Mouse (Mus musculus): Measurements from ENCODE around the gene Itsn2. TPM values are rescaled to one million over a fixed set of nuclear protein-coding genes. Genes with fewer than 3 reads are reported as not detected.
A peak's percentile ranks its signal among the peaks of the same experiment; 100 is the strongest.
"Not testable (repeated sequence)": the region's sequence is repeated elsewhere in the genome, so short reads cannot be mapped to it uniquely, and the experiment has no call there.

Gene Itsn2
- total RNA-seq, 2 experiments from 2014 or later, result 17.4 to 21.0 TPM

DNA sequence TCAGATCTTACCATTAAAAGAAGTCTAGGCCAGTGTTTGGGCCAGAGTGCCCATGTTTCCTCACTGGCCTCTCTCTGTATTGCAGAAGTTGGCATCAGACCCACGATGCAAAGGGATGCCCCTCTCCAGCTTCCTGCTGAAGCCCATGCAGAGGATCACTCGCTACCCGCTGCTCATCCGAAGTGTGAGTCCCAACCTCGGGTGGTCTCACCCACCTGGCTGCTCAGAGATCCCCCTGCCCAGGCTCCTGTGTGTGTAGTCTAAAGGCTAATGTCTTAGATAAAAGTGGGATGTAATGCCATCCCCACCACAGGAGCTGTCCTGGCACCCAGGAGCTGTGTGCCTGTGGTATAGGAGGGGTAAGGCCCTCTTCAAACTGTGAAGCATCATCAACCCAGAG, 113.7 kb downstream of the Itsn2 start:
- DNase-seq, result no peak
- intact Hi-C loops (cut with DNase I), result no loop called here

DNA sequence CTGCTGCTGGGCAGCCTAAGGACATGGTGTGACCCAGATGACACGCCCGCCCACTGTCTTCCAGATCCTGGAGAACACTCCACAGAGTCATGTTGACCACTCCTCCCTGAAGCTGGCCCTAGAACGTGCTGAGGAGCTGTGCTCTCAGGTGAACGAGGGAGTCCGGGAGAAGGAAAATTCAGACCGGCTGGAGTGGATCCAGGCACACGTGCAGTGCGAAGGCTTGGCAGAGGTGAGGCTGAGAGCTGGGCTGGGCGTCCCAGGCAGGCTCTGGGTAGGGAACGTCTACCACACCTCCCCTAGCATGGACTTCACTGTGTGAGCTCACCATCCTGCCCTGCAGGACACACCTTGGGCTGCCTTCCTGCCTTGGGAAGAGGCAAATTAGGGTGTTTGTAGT, 114.5 kb downstream of the Itsn2 start:
- intact Hi-C loops (cut with DNase I), result no loop called here
- DNase-seq, result no peak

DNA sequence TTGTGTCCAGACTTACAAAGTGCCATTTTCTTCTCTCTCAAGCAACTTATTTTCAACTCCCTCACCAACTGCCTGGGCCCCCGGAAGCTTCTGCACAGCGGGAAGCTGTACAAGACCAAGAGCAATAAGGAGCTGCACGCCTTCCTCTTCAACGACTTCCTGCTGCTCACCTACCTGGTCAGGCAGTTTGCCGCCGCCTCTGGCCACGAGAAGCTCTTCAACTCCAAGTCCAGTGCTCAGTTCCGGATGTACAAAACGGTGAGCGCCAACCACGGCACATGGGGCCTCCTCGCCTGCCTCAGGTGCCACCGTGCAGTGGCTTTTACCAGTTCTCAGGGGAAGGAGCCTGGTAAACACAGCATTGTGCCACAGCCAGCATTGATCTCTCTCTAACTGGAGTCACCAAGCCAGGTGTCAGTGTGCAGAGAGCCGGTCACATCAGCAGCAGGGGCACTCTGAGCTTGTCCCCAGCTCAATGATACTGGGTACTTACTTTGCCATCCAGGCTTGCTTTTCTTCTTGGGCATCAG, 115.1 kb downstream of the Itsn2 start:
- no peak for DNase-seq
- intact Hi-C loops (cut with DNase I), result no loop called here

DNA sequence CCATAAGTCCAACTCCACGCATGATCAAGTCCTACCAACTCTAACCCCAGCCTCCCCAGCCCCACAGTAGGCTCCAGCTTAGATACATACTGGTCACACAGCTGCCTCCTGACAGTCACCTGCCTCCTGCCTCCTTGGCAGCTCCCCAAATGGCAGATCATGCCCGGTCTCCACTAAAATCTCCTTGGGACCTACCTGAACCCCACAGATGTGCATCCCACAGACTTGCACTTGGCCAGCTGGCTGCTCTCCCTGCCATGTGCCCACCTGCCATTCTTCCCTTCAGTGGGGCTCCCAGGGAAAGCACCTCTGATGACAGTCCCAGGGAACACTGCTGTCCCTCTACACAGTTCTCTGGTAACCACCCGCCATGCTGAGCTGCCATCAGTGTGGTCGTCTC, 115.9 kb downstream of the Itsn2 start:
- intact Hi-C loops (cut with DNase I), result no loop called here
- DNase-seq, result no peak

DNA sequence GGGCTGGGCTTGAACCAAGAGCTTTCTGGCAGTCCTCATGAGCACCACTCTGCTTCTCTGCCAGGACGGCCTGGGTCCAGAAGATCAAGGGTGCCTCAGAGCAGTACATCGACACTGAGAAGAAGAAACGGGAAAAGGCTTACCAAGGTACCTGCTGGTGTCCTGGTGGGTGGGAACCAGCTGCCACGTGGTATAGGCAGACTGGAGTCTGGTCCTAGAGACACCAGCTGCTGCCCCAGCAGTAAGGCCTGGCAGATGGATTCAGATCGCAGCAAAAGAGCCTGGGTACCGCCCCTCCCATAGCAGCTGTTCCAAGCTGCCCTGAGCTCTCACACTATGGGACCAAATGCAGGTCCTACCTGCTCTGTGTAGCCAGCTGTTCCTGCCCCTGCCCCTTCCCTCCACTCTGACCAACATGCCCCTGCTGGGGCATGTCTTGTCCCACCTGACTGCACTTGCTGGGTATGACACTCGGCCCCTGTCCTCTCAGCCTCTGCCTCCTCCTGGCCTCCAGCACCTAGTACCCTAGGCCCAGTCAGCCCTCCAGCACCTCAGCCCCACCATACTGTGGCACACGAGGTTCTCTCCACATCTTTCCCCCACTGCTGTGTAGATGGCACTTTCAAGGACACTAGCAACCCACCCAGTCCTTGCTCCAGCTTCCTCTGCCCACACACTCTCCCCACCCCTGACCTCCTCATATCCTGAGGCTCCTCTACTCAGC, 116.6 kb downstream of the Itsn2 start:
- DNase-seq, result no peak
- intact Hi-C loops (cut with DNase I), result no loop called here

DNA sequence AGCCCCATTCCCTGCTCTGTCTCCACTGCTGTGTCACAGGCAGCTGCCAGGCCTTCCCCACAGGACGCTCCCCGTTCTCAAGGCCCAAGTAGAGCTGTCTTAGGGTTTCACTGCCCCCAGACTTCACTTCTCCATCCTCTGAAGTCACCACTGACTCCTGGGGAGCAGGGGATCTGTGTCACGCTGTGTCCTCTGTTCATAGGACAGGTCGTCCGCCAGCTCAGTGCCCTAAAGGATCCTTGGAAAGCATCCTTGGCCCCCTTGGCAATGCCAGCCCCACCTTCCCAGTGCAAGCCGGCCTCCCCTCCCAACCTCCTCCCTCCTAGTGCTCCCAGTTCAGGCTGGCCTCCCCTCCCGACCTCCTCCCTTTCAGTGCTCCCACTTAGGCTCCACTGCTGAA, 117.5 kb downstream of the Itsn2 start:
- no peak for DNase-seq
- intact Hi-C loops (cut with DNase I), result no loop called here

DNA sequence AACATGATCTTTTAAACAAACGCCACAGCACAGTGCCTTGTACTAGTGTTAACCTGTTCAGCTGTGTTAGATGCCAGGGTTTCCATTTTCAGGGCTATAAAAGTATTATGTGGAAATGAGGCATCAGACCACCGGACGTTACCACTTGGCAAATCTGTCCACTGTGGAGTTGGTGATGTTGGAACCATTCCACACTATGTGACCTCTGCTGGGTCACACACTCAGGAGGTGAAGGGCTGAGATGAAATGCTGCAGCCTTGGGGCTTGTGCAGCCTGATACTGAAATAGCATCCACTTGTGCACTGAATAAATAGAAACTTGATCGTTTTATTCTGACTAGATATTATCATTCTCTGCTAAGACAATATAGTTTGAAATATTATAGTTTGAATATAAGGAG, 120.9 kb downstream of the Itsn2 start:
- no peak for DNase-seq
- intact Hi-C loops (cut with DNase I), result no loop called here

DNA sequence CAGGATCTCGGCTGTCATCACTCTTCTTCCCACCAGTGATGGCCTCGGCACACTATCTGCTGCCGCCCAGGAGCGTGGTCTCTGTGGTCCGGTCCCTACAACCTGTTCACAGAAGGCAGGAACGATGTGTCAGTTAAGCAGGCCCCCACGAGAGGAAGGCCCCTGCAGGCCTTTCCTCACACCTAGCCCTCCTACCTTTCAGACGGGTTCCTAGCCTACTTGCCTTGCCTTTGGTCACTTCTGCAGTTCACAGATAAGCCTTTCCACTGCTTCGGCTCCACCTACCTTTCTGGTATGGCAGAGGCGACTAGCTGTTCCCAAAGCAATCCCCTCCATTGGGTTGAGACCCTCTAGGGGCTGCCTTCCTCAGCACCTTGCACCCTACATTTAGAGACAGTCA, 123.2 kb downstream of the Itsn2 start:
- DNase-seq, result no peak
- intact Hi-C loops (cut with DNase I), result no loop called here

DNA sequence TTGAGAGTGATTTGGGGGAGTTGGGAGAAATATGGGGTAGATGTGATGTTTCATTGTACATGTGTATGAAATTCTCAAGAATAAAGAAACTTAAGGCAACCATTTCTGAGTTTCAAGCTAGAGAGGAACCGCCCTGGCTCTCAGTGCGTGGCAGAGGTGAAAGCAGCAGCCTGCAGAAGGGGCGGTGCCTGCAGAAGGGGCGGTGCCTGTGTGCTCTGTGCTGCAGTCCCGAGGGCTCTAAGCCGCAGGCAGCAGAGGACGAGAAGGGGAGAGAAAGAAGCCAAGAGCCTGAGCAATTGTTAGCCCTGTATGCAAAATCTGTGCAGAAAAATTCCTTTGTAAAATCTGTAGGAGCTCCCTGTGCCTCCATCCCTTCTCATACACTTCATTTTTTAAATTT, 125.0 kb downstream of the Itsn2 start:
- intact Hi-C loops (cut with DNase I), result no loop called here
- DNase-seq, result no peak

DNA sequence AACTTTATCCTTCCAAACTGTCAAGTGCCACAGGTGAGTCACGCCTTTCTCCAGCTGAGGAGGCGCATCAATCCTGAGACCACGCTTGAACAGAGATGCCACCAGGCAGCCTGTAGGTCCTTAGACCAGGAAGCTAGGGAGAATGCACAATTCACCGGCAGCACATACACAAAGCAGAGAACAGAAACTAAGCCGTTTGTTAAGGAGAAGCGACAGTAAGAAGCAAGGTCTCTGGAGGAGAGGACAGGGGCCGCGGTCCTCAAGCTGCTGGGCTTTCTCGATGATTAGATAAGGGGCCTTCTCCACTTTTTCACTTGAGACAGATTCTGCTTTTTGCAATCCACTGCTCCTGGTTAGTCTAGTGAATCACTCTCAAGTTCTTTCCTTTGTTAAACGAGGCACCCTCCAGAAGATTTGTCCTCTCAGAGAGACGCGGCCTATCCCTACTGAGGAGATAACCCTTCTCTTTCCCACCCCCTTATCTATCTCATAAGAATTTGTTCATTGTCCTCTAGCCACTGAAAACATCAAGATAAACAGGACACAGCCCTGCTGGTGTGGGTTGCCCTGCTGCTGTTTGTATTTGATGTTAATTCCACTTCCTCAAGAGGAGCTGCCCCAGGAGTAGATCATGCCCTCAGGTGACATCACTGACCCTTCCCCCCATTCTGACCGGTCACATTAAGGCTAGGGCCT, 126.8 kb downstream of the Itsn2 start:
- DNase-seq, result no peak
- intact Hi-C loops (cut with DNase I), result no loop called here

DNA sequence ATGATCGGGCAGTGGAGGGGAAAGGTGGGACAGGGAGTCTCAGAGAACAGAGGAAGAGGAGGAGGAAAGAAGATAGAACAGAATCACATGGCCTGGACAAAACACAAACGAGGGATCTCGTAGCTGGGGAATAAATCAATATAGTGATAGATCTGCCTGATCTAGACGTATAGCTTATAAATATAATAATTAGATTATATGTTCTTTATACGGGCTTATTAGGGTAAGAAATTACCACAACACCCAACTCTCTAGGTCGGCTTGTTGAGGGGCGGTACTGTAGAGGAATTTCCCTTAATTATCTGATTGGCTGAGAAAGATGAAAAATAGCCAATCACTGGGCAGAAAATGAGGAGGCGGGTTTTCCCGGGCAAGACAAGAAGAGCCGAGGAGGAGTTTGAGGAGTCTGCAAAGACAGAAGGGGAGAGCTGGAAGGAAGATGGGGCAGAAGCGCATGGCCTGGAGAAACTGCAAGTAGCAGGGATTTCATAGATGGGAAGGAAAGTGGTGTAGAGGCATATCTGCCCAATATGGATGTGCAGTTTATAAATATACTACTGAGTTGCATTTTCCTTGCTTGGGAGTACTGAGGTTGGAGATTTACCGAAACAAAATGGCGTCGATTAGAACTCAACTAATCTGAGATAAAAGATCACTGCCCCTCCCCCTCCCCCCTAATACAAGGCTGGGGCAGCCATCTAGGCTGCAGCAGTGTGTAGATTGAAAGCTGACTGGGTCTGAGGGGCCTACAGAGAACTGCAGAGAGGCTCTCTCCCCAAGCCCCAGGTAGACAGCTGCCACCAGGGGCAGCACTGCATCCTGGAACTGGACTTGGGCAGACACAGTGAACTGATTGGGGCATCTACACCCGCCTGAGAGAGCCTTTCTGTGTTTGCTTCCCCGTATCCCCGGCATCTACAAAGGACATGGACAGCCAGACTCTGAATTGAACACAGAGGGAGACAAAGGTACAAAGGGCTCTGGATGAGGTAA, 127.6 kb downstream of the Itsn2 start:
- intact Hi-C loops (cut with DNase I), result no loop called here
- DNase-seq, result no peak

DNA sequence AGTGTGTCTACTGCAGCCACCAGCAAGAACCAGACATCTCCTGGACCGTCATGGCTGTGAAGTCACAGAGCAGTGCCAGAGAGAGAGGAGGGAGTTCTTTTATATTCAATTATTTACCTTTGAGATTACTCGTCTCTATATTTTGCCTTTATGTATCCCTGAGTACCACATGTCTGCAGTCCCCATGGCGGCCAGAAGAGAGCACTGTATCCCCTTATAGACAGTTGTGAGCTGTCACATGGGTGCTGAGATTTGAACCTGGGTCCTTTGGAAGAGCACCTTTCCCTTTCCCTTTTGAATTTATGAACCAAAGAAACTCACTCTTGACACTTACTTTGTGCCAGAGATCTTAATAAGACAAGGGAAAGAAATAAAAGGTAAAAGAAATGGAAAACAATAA, 136.7 kb downstream of the Itsn2 start:
- DNase-seq, result no peak
- intact Hi-C loops (cut with DNase I), result no loop called here

DNA sequence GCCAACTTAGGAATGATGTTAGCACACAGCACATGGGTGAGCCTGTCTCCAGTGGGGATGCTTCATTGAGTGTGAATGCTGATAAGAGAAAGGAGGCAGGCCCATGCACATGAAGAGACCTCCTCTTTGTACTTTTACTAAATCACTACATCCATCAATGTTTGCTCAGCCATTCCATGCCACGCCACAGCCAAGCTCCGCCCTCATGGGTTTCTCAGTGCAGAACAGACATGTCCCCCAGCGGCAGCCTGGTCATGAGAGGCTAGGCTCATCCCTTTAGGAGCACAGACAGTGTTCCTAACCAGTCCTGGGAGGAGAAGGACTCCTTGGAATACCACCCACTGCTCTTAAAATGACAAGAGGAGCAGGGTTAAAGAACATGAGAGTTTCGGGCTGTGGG, 139.2 kb downstream of the Itsn2 start:
- no peak for DNase-seq
- intact Hi-C loops (cut with DNase I), result no loop called here

DNA sequence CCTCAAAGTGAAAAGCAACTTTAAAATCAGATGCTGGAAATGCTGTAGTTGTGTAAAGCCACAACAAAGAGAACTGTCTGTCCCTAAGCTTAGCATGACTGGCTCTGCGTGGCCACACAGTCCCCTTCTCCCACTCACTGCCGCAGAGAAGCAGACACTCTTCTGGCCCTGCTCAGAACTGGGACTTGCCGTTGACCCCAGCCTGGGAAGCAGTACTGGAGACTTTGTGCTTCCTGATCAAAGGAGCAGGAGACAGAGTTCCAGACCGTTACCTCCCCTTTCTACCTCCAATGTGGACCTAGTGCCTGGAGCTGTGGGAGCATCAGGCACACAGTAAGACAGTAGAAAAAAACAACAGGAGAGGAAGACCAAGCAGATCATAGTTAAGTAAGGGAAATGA, 139.9 kb downstream of the Itsn2 start:
- no peak for DNase-seq
- intact Hi-C loops (cut with DNase I), result no loop called here

DNA sequence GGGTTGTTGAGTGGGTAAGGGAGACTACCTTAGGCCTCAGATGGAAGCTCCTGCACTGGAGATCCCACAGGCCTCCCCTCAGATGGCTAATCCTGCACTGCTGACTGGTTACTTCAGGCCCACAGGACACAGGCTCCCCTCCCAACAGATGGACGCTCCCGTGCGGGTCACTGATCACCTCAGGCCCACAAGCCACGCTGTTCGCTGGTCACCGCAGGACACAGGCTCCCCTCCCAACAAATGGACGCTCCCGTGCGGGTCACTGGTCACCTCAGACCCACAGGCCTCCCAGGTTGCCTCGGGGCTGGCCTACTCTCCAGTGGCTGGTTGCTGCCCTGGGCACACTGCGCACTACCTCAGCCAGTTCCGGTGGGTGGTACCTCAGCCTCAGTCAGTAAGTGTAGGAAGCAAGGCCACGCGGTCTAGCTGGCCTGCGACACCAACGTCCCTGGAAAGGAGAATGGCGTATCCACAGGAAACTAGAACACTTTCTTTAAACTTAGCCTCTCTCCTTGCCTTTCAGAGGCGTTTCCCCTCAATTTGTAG, 145.7 kb downstream of the Itsn2 start, which contains the start of gene Fam228a:
Gene Fam228a, minus strand, starts transcription at position 400 of the 546 bp plus-strand sequence.
- DNase-seq, result no peak
- intact Hi-C loops (cut with DNase I), result no loop called here

DNA sequence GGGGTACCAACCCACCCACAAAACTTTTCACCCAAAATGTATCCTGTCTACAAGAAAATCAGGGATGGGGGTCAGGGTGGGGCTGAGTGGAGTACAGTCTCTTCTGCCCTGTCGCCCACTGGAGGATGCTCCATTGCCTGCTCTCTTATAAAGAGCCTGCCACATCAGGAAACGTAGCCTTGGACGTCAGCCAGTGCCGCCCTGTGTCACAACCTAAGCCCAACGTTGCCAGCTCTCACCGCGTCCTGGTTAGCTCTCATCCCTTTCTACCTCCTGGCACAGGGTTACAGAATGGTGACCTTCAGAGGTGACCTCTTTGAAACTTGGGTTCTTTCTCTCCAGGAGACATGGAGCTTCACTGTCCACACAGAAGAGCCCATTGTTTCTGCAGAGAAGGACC, 148.4 kb downstream of the Itsn2 start:
- intact Hi-C loops (cut with DNase I), result no loop called here
- no peak for DNase-seq

DNA sequence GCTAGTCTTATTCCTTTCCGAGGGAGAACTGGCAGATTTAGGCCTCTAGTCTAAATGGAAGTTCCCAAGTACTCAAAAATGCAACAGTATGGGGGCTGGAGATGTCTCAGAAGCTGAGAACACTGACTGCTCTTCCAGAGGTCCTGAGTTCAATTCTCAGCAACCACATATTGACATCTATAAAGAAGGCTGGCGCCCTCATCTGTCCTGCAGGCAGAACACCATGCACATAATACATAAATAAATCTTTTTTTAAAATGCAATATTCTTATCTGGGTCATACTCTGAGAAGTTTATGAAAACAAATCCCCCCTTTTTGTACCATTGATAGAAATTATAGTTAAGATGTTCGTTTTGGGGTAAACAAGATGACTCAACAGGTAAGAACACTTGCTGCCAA, 149.7 kb downstream of the Itsn2 start:
- intact Hi-C loops (cut with DNase I), result no loop called here
- no peak for DNase-seq

DNA sequence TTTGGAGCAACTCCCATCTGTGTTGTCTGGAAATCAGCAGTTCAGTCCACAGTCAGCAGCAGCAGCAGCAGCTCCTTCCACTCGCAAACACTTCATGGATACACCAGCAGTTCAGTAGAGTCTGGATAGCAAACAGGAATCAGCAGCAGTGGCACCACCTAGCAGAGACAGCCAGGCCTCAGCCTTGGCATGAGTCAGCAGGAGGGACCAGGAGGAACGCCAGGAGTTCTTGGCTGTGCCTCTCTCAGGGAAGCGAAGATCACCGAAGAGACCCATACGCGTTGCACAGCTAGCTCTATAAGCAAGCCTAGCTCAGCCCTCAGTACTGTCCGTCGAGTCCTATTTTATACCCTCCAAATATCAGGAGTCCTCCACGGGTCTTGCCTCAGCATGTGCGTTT, 152.0 kb downstream of the Itsn2 start:
- intact Hi-C loops (cut with DNase I), result no loop called here
- peak; percentile 8 to 33 for DNase-seq

DNA sequence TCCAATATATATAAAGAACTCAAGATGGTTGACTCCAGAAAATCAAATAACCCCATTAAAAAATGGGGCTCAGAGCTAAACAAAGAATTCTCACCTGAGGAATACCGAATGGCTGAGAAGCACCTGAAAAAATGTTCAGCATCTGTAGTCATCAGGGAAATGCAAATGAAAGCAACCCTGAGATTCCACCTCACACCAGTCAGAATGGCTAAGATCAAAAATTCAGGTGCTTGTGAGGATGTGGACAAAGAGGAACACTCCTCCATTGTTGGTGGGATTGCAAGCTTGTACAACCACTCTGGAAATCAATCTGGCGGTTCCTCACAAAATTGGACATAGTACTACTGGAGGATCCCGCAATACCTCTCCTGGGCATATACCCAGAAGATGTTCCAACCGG, 162.0 kb downstream of the Itsn2 start:
- intact Hi-C loops (cut with DNase I); DNase-seq: not testable (repeated sequence)

DNA sequence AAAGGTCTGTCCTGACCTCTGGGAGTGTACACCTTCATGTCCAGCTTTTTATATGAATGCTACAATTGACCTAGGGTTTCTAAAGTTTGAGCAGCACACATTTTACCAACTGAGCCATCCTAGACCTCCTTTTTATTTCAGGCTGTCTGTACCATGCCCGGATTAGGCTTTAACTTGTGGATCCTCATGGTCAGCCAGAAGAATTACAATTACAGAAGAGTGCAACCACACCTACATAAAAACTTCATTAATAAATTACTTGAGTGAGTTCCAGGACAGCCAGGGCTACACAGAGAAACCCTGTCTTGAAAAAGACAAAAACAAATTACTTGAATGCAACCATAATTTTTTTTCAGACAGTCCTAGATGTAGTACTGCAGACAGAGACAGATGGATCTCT, 164.6 kb downstream of the Itsn2 start:
- intact Hi-C loops (cut with DNase I), result no loop called here
- DNase-seq, result no peak

Measured in gastrocnemius, postnatal 36 days (tissue).